Comparison of ENCODE assay signal across 8 mouse cellular contexts in genomic region chr9:41447211-41447875, GRCm38 (mm10).
DNase-seq lines count a peak whose midpoint lies in the region; ATAC-seq lines count a peak whose summit lies in the region.

No protein-coding gene starts in this region.

- ATAC-seq in cerebellum, adult (ENCODE audit: insufficient number of reproducible peaks, low FRiP score, low TSS enrichment) = no peak
- ATAC-seq in hindbrain, embryonic 15.5 days (ENCODE audit: low FRiP score, low read depth) = peak; percentile 66
- ATAC-seq in lung, embryonic 16.5 days (ENCODE audit: low read depth) = peak; percentile 97

- H3K9ac ChIP-seq in hindbrain, embryonic 15.5 days = peak overlapping the region; percentile 38
- H3K9ac ChIP-seq in lung, embryonic 16.5 days (ENCODE audit: low read length) = no peak overlapping the region

- no peaks in the 10 kb centered on the region for H3K36me3 ChIP-seq in hindbrain, embryonic 15.5 days
- no peaks in the 10 kb centered on the region for H3K36me3 ChIP-seq in lung, embryonic 16.5 days (ENCODE audit: control insufficient read depth, insufficient read depth, low read length)

- H3K4me2 ChIP-seq in hindbrain, embryonic 15.5 days = peak overlapping the region; percentile 46
- H3K4me2 ChIP-seq in lung, embryonic 16.5 days (ENCODE audit: low read depth, low read length) = peak overlapping the region; percentile 28

- H3K9me3 ChIP-seq in hindbrain, embryonic 15.5 days = no peaks in the 10 kb centered on the region
- H3K9me3 ChIP-seq in lung, embryonic 16.5 days (ENCODE audit: control insufficient read depth, low read length) = no peaks in the 10 kb centered on the region

- peak overlapping the region; percentile 97 for H3K27ac ChIP-seq in hindbrain, embryonic 15.5 days (replicated peaks)
- H3K27ac ChIP-seq in lung, embryonic 16.5 days (ENCODE audit: low read length) = peak overlapping the region; percentile 92

- H3K4me3 ChIP-seq in hindbrain, embryonic 15.5 days = 0 out of 2 replicates have a peak overlapping the region, but pooled peaks have one; percentile 8
- no peak overlapping the region; the same call in 1 of the 2 replicates for H3K4me3 ChIP-seq in lung, embryonic 16.5 days (ENCODE audit: low read length)

- H3K27me3 ChIP-seq in hindbrain, embryonic 15.5 days = no peaks in the 10 kb centered on the region
- no peaks in the 10 kb centered on the region for H3K27me3 ChIP-seq in lung, embryonic 16.5 days (ENCODE audit: control insufficient read depth, insufficient read depth, low read depth, low read length)

- DNase-seq in cerebellum, adult 11 months = peak; percentile 15
- DNase-seq in gastrocnemius, adult 8-10 months (ENCODE audit: low spot score in 2 of 2) = peak; percentile 37 to 68
- DNase-seq in layer of hippocampus, postnatal 25 days (ENCODE audit: extremely low spot score in 1 of 2, low spot score in 1 of 2) = peak; percentile 44 to 54
- DNase-seq in retina, postnatal 1 day = peak; percentile 64
- no peak for DNase-seq in thymus, postnatal 25 days

- WGBS in hindbrain, embryonic 15.5 days = 7% methylated on average over 12 of the region's 12 CpGs
- 18% methylated on average over 12 of the region's 12 CpGs for WGBS in lung, embryonic 16.5 days

- peaks cover 51% of the 10 kb centered on the region for H3K4me1 ChIP-seq in hindbrain, embryonic 15.5 days (replicated peaks)
- H3K4me1 ChIP-seq in lung, embryonic 16.5 days (replicated peaks; ENCODE audit: control insufficient read depth, insufficient read depth, low read length) = peaks cover 9% of the 10 kb centered on the region
